Mouse (Mus musculus) ES-E14 (cell line): Measurements from ENCODE around the gene Arhgap24. TPM values are rescaled to one million over a fixed set of nuclear protein-coding genes. Genes with fewer than 3 reads are reported as not detected.

ENCODE experiments used
- DNase-seq: peaks from one replicate; pipeline ENCODE4 v3.0.0-alpha.2; 2013; ENCODE audit warnings: low read depth, low spot score
- H3K27ac ChIP-seq: 2 replicates; pipeline ENCODE4 v1.5.1; 2012; ENCODE audit warnings: low read depth, mild to moderate bottlenecking, low read length, moderate library complexity, mixed read lengths; ENCODE audit not compliant: poor library complexity, insufficient read depth, severe bottlenecking
- H3K36me3 ChIP-seq: 2 replicates; pipeline ENCODE4 v1.6.1; 2012; ENCODE audit warnings: mild to moderate bottlenecking, low read length, moderate library complexity, mixed read lengths; ENCODE audit not compliant: control insufficient read depth, poor library complexity, insufficient read depth, severe bottlenecking
- H3K4me1 ChIP-seq, 2 experiments: fragments of 150-350 bp in 1 of 2; sonication (generic) in 1 of 2; 2 replicates each; pipeline ENCODE4 v1.6.1; 2012; ENCODE audit warnings: low read length in 2 of 2, mild to moderate bottlenecking in 1 of 2, mixed read lengths in 1 of 2; ENCODE audit not compliant: control insufficient read depth in 2 of 2, insufficient read depth in 2 of 2, poor library complexity in 1 of 2
- H3K4me3 ChIP-seq, 2 experiments: fragments of 150-350 bp in 1 of 2; sonication (generic) in 1 of 2; 2 replicates each; pipeline ENCODE4 v1.5.1; 2012; ENCODE audit warnings: low read length in 2 of 2, low read depth in 1 of 2, mild to moderate bottlenecking in 1 of 2, mixed read lengths in 1 of 2; ENCODE audit not compliant: insufficient read depth in 1 of 2, poor library complexity in 1 of 2, severe bottlenecking in 1 of 2
- H3K9ac ChIP-seq: 2 replicates; pipeline ENCODE4 v1.6.1; 2012; ENCODE audit warnings: low read depth, mild to moderate bottlenecking, low read length, mixed read lengths; ENCODE audit not compliant: poor library complexity, insufficient read depth, severe bottlenecking
- H3K9me3 ChIP-seq: fragments of 150-350 bp; sonication (generic); 2 replicates; pipeline ENCODE4 v1.6.1; 2012; ENCODE audit warnings: low read depth, mild to moderate bottlenecking, low read length; ENCODE audit not compliant: control insufficient read depth, insufficient read depth
- CHD2 ChIP-seq: IDR thresholded peaks from 2 replicates; pipeline ENCODE4 v1.6.1; 2014; ENCODE audit warnings: mild to moderate bottlenecking, low read depth, low read length, inconsistent platforms
- HCFC1 ChIP-seq: IDR thresholded peaks from 2 replicates; pipeline ENCODE4 v1.6.1; 2012; ENCODE audit warnings: low read length, inconsistent platforms, borderline replicate concordance; ENCODE audit not compliant: insufficient read depth
- MAFK ChIP-seq: IDR thresholded peaks from 2 replicates; pipeline ENCODE4 v1.6.1; 2014; ENCODE audit warnings: mild to moderate bottlenecking, low read depth, low read length, inconsistent platforms; ENCODE audit not compliant: insufficient read depth
- ZC3H11A ChIP-seq: IDR thresholded peaks from 2 replicates; pipeline ENCODE4 v1.6.1; 2012; ENCODE audit warnings: low read depth, mild to moderate bottlenecking, inconsistent platforms, low read length, borderline replicate concordance
- ZNF384 ChIP-seq: IDR thresholded peaks from 2 replicates; pipeline ENCODE4 v1.6.1; 2012; ENCODE audit warnings: low read depth, low read length, inconsistent platforms
- in situ Hi-C, 2 experiments: fragments of 600-800 bp; cut with MboI; formaldehyde crosslinking; loops; one replicate each; pipeline ENCODE4 v1.15.1; 2025; ENCODE audit warnings: low sequenced_read_pairs in 2 of 2, inconsistent platforms in 1 of 2; ENCODE audit not compliant: unreplicated experiment in 2 of 2
- total RNA-seq: library from RNA; depleted of rRNA; stranded (reverse); fragments of 300-350 nt; gene quantifications from 2 replicates; pipeline ENCODE4 v1.2.3, GENCODE M21; 2012

The Arhgap24 gene
- total RNA-seq, 1 experiment, result 0.89 TPM

DNA sequence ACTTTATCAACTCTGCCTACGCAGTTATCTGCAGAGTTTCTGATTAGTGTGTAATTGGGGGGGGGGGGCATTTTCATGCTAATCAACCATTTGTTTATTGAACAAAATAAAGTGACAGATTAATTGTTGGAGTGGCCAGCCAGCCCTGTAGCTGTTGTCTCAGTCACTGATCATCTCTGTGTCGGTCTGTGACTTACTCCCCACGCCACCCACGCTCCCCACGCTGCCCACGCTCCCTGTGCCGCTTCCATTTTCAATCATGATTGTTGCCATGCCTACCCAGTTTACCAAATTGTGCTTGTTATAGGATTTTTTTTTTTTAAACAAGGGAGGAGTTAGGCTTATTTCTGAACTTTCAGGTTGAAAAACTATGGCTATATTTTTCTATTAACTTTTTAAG lies 34.3 kb downstream of the Arhgap24 start:
- no peak overlapping the region for H3K9ac ChIP-seq
- no peaks in the 10 kb centered on the region for H3K9me3 ChIP-seq
- no peak overlapping the region for H3K27ac ChIP-seq
- H3K4me1 ChIP-seq, result no peaks in the 10 kb centered on the region
- TF ChIP-seq ZC3H11A (no peak), HCFC1 (no peak), CHD2 (no peak), MAFK (no peak)
- no peak for DNase-seq
- H3K4me3 ChIP-seq, result no peak overlapping the region
- in situ Hi-C loops, result no loop called here
- no peaks in the 10 kb centered on the region for H3K36me3 ChIP-seq

DNA sequence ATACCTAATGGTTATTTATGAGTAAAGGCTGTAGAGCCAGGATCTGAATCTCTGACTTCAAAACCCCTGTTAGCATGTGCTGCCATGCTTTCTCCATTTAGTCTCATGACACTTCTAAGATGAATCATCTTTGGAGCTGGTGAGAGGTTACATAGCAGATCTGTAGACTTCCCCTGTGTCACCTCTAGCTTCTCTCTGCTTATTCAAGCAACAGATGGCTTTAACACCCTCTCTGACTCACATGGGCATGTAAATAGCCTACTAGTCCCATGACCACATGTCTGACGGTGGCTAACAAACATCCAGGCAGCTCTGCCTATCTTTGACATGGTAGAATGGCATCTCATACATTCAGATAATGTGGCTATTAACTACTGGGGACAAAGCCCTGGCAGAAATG lies 39.3 kb downstream of the Arhgap24 start:
- TF ChIP-seq HCFC1, result no peak
- TF ChIP-seq ZNF384, result no peak
- TF ChIP-seq ZC3H11A, result no peak
- TF ChIP-seq MAFK, result no peak
- TF ChIP-seq CHD2, result no peak
- in situ Hi-C loops, result no loop called here

DNA sequence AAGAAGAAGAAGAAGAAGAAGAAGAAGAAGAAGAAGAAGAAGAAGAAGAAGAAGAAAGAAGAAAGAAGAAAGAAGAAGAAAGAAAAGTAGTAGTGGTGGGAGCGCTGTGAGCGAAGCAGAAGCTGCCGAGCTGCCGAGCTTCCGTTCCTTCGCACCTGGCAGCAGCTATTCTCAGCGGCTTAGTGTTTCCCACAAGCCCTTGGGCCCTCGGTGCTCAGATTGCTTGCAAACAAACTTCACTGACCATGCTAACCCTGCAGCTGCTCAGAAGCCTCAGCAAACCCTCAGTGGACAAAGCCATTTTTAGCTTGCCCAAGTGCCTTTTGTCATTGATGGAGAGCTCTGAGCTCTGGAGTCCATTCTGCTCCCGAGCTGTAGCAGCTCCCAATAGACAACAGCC lies 54.1 kb downstream of the Arhgap24 start:
- Histone ChIP-seq H3K9ac (no peak overlapping the region), H3K4me3 (no peak overlapping the region), H3K27ac (no peak overlapping the region), H3K4me1 (no peaks in the 10 kb centered on the region), H3K9me3 (no peaks in the 10 kb centered on the region), H3K36me3 (no peaks in the 10 kb centered on the region)
- TF ChIP-seq ZNF384, result no peak
- no peak for TF ChIP-seq ZC3H11A
- no peak for TF ChIP-seq HCFC1
- TF ChIP-seq CHD2, result no peak
- TF ChIP-seq MAFK, result no peak
- in situ Hi-C loops, result no loop called here
- DNase-seq, result no peak

More for the DNA sequence above, 39.3 kb downstream of the Arhgap24 start:
- Histone ChIP-seq H3K27ac (no peak overlapping the region), H3K9me3 (no peaks in the 10 kb centered on the region), H3K4me1 (no peaks in the 10 kb centered on the region), H3K36me3 (no peaks in the 10 kb centered on the region), H3K4me3 (no peak overlapping the region), H3K9ac (no peak overlapping the region)
- DNase-seq, result no peak

GRCm38 (mm10) chr5:102537819-102538218 lies 56.6 kb downstream of the Arhgap24 start:
- H3K9ac ChIP-seq, result no peak overlapping the region
- H3K4me3 ChIP-seq, result no peak overlapping the region
- in situ Hi-C loops, result no loop called here
- no peak for DNase-seq
- TF ChIP-seq CHD2 (no peak), HCFC1 (no peak)
- no peaks in the 10 kb centered on the region for H3K9me3 ChIP-seq
- H3K27ac ChIP-seq, result no peak overlapping the region
- H3K4me1 ChIP-seq, result no peaks in the 10 kb centered on the region
- H3K36me3 ChIP-seq, result no peaks in the 10 kb centered on the region

DNA sequence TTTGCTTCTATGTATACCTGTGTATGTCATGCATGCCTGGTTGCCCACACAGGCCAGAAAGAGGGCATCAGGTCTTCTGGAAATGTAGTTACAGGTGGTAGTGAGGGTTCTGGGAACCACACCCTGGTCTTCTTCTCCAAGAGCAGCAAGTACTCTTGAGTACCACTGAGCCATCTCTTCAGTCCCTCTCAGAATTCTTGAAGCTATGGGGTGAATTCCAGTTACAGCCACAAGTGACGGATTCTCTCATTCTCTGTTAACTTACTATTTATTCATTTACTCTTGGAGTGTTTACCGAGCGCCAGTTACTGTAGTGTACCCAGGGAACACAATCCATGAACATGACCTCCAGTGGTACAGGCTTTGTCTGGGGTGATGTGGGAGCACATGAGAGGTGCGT lies 65.1 kb downstream of the Arhgap24 start:
- no peaks in the 10 kb centered on the region for H3K4me1 ChIP-seq
- no peak for DNase-seq
- no peak overlapping the region for H3K4me3 ChIP-seq
- no peak overlapping the region for H3K27ac ChIP-seq
- in situ Hi-C loops, result no loop called here
- no peaks in the 10 kb centered on the region for H3K9me3 ChIP-seq
- no peaks in the 10 kb centered on the region for H3K36me3 ChIP-seq
- TF ChIP-seq HCFC1, result no peak
- no peak for TF ChIP-seq CHD2
- no peak for TF ChIP-seq ZNF384
- TF ChIP-seq MAFK, result no peak
- no peak for TF ChIP-seq ZC3H11A
- no peak overlapping the region for H3K9ac ChIP-seq
